Mouse (Mus musculus) right cerebral cortex, adult 18-20 months (tissue): Measurements from ENCODE around the gene Parm1.

Source experiments
- DNase-seq: peaks from one replicate; pipeline ENCODE4 v3.0.0; 2022; ENCODE audit warnings: mixed read lengths

Gene Parm1

GRCm38 (mm10) chr5:91517480-91518301 is at the start of gene Parm1:
Gene Parm1 (plus strand): TSS chr5:91517615.
- DNase-seq, result peak; percentile 85

GRCm38 (mm10) chr5:91475241-91475640 is 42.2 kb upstream of the Parm1 start:
- peak; percentile 15 for DNase-seq

- DNase-seq, result no peak
Measured at GRCm38 (mm10) chr5:91476863-91477262, 40.6 kb upstream of the Parm1 start.

GRCm38 (mm10) chr5:91478673-91479072 is 38.7 kb upstream of the Parm1 start:
- no peak for DNase-seq

- no peak for DNase-seq
Measured at GRCm38 (mm10) chr5:91480129-91480528, 37.3 kb upstream of the Parm1 start.

GRCm38 (mm10) chr5:91484324-91484723 is 33.1 kb upstream of the Parm1 start:
- no peak for DNase-seq

GRCm38 (mm10) chr5:91494456-91494855 is 23.0 kb upstream of the Parm1 start:
- no peak for DNase-seq

- no peak for DNase-seq
Measured at GRCm38 (mm10) chr5:91501361-91501760, 16.1 kb upstream of the Parm1 start.

- no peak for DNase-seq
Measured at GRCm38 (mm10) chr5:91502366-91502765, 15.0 kb upstream of the Parm1 start.

- DNase-seq, result no peak
Measured at GRCm38 (mm10) chr5:91504320-91504922, 13.0 kb upstream of the Parm1 start.

- DNase-seq, result no peak
Measured at GRCm38 (mm10) chr5:91517077-91517476, 338 bp upstream of the Parm1 start.

GRCm38 (mm10) chr5:91518302-91518790 is 931 bp downstream of the Parm1 start:
- DNase-seq, result no peak

- no peak for DNase-seq
Measured at GRCm38 (mm10) chr5:91518946-91519345, 1.5 kb downstream of the Parm1 start.

GRCm38 (mm10) chr5:91519521-91519920 is 2.1 kb downstream of the Parm1 start:
- DNase-seq, result no peak

GRCm38 (mm10) chr5:91532748-91533496 is 15.5 kb downstream of the Parm1 start:
- no peak for DNase-seq

- DNase-seq, result no peak
Measured at GRCm38 (mm10) chr5:91559071-91559610, 41.7 kb downstream of the Parm1 start.

- no peak for DNase-seq
Measured at GRCm38 (mm10) chr5:91559711-91560110, 42.3 kb downstream of the Parm1 start.

- no peak for DNase-seq
Measured at GRCm38 (mm10) chr5:91561394-91561793, 44.0 kb downstream of the Parm1 start.

GRCm38 (mm10) chr5:91562486-91562885 is 45.1 kb downstream of the Parm1 start:
- DNase-seq, result no peak

- DNase-seq, result no peak
Measured at GRCm38 (mm10) chr5:91564054-91564453, 46.6 kb downstream of the Parm1 start.

GRCm38 (mm10) chr5:91565458-91565857 is 48.0 kb downstream of the Parm1 start:
- DNase-seq, result no peak

- no peak for DNase-seq
Measured at GRCm38 (mm10) chr5:91566591-91566990, 49.2 kb downstream of the Parm1 start.

- no peak for DNase-seq
Measured at GRCm38 (mm10) chr5:91574211-91574610, 56.8 kb downstream of the Parm1 start.
